Mouse (Mus musculus): ENCODE measurements around the gene Rprd1b. TPM values are rescaled to one million over a fixed set of nuclear protein-coding genes. Genes with fewer than 3 reads are reported as not detected.

Rprd1b gene
- polyA plus RNA-seq, 1 experiment, result 71.5 TPM

GRCm38 (mm10) chr2:158122814-158123213, 94.5 kb downstream of the Rprd1b start:
- TF ChIP-seq GATA1 (IDR thresholded peaks at IDR 0.05; ENCODE audit: low read length), result no peak

DNA sequence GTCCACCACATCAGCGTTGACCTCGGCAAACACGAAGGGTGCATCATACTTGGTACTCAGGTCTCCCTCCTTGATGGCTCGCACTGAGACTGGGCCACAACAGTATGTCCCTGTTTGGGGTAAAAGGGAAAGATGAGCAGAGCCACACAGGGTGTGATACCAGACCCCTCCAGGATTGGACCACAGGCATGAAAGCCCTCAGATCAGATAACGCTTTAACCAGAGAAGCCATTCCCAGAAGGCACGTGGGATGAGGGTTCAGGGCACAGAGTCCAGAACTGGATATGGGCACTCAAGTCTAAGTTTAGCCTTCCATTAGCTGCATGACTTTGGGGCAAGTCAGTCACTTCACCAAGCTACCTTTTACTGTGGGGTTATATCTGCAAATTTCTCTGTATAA, 98.9 kb downstream of the Rprd1b start:
- TF ChIP-seq GATA1 (IDR thresholded peaks at IDR 0.05; ENCODE audit: low read length), result no peak

DNA sequence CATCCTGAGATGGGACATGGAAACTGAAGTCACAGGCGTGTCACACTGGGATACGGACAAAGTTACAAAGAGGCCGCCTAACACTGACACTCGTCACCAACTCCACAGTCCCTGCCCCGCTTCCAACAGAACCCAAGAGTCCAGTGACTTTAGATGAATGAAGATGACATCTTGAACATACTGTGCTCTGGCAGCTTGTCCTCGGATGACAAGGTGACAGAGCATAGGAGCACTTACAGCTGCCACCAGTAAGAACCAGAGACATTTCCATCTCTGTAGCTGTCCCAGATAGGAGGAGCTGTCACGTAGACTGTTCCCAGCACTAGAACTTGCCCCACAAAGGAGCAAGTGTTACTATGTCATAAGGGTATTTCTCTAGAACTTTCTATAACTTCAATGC, 99.6 kb downstream of the Rprd1b start:
- no peak for TF ChIP-seq GATA1 (IDR thresholded peaks at IDR 0.05; ENCODE audit: low read length)

- TF ChIP-seq GATA1 (IDR thresholded peaks at IDR 0.05; ENCODE audit: low read length), result no peak
These were observed 100.3 kb downstream of the Rprd1b start for GRCm38 (mm10) chr2:158128461-158129130.

DNA sequence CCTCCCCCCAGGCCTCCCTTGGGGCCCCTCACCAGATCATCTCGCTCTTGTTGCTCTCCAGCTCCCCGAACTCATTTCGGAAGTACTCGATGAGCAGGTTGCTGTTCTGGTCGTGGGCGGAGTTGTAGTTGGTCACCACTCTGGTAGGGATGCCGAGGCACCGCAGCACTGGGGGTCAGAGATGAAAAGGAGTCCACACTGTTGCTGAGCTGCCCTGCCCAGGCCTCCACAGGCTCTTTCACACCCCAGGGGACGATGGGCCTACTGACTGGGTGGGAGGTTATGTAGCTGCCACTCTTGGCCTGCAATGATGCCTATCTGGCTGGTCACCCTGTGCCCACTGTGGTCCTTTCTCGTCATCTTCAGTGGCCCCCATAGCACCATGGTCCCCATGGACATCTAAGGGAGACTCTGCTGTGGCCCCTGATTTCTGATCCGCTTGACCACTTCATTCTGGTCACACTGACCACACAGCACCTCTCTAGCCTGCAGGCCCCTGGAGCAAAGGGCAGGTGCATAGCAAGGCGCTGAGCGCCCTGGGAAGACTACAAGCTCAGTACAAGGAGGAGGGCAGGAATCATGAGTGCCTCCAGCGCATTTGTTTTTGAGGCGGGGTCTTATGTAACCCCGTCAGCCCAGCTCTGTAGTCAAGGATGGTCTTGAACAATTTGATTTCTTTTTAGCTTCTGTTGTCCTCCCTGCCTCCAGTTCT, 101.2 kb downstream of the Rprd1b start:
- TF ChIP-seq GATA1 (IDR thresholded peaks at IDR 0.05; ENCODE audit: low read length), result no peak

GRCm38 (mm10) chr2:158130391-158130986, 102.2 kb downstream of the Rprd1b start:
- no peak for TF ChIP-seq GATA1 (IDR thresholded peaks at IDR 0.05; ENCODE audit: low read length)

DNA sequence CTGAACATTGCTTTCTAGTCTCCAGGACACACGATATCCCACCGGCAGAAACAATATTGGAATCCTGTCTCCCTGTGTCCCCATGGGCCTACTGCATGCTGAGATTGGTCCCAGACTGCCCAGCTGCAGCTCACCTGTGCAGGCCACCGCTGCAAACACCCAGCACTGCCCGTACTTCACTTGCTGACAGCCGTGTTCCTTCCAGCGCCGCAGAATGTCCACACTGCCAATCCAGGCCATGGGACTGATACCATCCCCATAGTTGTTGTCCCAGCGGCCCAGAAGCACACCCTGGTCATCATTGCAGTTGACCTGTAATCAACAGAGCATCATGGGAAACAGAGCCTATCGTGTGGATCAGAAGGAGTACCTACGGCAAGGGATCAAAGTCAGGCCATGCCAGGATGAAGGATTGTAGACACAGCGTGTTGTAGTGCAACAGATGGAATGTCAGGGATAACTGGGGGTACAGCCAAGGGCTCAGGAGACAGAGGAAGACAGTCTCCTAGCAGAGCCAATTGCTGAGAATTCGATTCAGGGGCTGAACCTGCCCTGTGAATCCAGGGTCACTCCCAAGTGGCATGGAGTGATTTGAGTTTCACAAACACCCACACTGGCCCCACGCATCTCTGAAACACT, 103.0 kb downstream of the Rprd1b start:
- no peak for TF ChIP-seq GATA1 (IDR thresholded peaks at IDR 0.05; ENCODE audit: low read length)

GRCm38 (mm10) chr2:158132320-158132719, 104.0 kb downstream of the Rprd1b start:
- TF ChIP-seq GATA1 (IDR thresholded peaks at IDR 0.05; ENCODE audit: low read length), result no peak

GRCm38 (mm10) chr2:158133050-158133449, 104.8 kb downstream of the Rprd1b start:
- TF ChIP-seq GATA1 (IDR thresholded peaks at IDR 0.05; ENCODE audit: low read length), result no peak

DNA sequence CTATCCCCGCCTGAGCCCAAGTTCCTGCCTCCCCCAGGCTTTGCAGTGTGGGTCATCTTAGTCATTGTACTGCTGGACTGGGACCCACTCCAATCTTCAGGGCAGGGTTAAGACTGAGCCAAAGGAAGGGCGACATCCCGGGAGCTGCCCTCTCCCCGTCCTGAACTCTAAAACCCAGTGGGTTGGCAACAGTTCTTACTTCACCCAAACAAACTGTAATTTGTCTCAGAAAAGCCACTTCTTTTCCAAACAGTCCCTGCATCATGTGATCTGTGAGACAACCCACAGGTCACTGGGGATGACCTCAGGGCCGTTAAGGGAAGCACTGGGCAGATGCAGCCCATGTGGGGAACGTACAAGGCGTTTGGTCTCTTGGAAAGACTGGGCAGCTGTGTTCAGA, 107.9 kb downstream of the Rprd1b start:
- TF ChIP-seq GATA1 (IDR thresholded peaks at IDR 0.05; ENCODE audit: low read length), result no peak

DNA sequence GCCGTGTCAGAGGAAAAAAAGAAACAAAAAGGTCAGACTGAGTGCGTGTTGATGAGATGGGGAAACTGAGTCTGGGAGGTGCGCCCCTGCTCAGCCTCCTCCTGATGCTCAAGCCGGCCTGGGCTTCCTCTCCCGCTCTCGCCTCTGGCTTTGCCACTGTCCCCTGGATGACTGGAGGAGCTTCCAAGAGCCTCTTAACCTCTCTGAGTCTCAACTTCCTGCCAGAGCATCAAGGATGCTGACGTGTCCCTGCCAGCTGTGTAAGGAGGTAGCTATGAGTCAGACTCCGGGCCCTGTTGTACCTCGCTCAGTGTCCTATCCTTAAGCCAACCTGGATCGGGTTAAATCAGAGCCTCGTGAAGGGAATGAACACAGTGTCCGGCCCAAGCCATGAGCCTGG, 109.5 kb downstream of the Rprd1b start:
- no peak for TF ChIP-seq GATA1 (IDR thresholded peaks at IDR 0.05; ENCODE audit: low read length)

DNA sequence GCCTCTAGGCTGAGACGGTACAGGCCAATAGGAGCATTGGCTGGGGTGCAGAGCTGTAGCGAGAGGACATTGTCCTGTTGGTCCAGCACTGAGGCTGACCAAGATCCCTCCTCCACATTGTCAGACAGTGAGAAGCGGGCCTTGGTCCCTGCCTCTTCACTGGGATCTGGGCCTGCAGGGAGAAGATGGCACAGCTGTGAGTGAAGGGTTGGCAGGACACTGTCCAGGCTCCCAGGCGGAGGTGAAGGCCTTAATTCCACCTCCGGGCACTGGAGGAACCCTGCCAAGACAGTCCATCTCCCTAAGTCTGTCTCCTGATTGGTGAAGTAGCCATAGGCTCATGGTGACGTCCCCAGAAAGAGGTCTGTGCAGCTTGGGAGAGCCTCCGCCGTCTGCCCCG, 110.5 kb downstream of the Rprd1b start:
- no peak for TF ChIP-seq GATA1 (IDR thresholded peaks at IDR 0.05; ENCODE audit: low read length)

- no peak for TF ChIP-seq GATA1 (IDR thresholded peaks at IDR 0.05; ENCODE audit: low read length)
These were observed 111.3 kb downstream of the Rprd1b start for GRCm38 (mm10) chr2:158139628-158140027.

DNA sequence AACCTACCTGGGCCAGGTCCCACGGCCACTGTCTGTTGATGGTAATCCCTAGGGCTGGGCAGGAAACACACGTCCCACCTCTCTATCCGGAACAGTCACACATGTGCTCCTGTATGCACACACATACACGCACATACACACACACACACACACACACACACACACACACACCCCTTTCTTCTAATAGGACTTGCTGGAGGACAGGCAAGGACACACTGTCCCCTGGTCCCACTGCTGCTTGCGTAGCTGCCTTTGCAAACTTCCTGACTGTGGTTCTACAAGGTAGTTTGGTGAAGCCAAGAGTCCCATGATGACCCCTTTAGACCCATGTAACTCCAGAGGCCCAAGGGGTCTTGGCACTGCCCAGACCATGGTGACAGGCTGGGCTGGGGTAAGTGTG, 112.4 kb downstream of the Rprd1b start:
- TF ChIP-seq GATA1 (IDR thresholded peaks at IDR 0.05; ENCODE audit: low read length), result no peak

DNA sequence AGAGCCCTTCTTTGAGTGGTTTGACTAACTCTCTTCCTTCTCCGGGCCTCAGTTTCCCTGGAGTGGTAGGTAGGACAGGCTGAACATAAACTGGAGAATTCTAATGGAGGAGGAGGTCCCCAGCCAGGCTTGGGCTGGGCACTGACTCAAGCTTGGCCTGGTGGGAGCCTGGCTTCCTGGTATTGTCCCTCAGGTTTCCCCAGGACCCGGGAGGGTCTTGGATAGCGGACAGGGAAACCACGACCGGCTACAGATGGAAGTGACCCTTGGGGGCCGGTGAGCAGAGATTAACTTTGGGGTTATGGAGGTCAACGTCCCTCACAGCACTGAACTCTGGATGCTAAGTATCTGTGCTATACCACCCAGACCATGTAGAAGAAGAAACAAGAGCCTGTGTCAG, 113.0 kb downstream of the Rprd1b start:
- TF ChIP-seq GATA1 (IDR thresholded peaks at IDR 0.05; ENCODE audit: low read length), result no peak

DNA sequence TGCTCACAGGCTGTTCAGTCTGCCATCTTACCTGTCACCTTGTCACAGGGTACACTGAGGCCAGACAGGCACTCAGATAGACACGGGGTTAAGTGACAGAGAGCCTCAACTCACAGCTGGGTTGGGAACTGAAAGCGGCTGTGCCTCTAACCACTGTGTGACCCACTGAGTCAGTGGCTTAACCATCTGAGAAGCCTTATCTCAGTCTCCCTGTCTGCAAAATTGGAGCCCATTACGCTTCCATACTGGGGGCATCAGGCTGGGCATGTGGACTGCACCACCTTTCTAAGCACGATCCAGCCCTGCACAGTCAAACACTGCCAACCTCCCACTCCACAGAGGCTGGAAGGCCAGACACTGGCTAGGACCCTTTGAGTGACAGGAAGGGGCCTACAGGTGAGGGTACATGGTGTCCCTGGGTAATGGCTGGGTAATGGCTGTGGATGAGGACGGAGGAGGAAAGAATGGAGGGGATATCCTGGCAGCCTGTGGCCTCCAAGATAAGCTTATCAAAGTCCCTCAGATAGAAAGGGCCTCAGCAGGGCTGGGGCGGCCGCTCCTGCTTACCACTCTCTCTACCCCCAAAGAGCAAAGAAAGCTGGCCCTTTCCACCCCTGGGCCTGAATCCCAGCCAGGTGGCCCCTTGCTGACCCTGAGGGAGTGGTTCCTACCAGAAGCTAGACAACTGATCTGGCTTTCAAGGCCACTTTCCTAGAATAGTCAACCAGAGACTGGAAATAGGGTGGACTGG, 113.6 kb downstream of the Rprd1b start:
- peak; percentile 67 for TF ChIP-seq GATA1 (IDR thresholded peaks at IDR 0.05; ENCODE audit: low read length)

All from G1E-ER4 (cell line).